Mouse (Mus musculus) testis, adult 2 months (tissue): ENCODE measurements around the gene Cpne2.

ENCODE experiments used
- CTCF ChIP-seq: fragments of 200-500 bp; IDR thresholded peaks from 2 replicates; pipeline ENCODE4 v1.5.1; 2012; ENCODE audit warnings: low read depth, mild to moderate bottlenecking, inconsistent platforms, low read length, moderate library complexity; ENCODE audit not compliant: control insufficient read depth, insufficient read depth, insufficient replicate concordance
- POLR2A ChIP-seq: fragments of 200-500 bp; IDR thresholded peaks from 2 replicates; pipeline ENCODE4 v1.6.1; 2012; ENCODE audit warnings: low read depth, mild to moderate bottlenecking, inconsistent platforms, low read length, moderate library complexity; ENCODE audit not compliant: control insufficient read depth

DNA sequence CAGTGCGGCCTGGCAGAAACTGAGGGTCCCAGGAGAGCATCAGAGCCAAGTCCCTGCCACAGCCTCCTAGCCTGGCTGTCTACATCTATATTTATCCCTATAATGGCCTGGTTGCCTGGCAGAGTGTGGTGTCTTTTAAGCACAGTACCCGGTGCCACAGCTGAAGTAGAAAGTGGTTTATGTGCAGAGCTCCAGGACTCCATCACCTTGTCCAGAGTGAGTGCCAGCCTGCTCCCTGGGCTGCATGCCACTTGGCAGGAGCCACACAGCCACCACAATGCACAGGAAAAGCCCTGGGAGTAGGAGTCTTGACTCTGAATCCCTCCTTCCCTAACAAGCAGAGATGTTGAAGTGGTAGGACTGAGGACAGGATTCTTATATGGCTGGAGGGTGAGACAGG, 4.7 kb downstream of the Cpne2 start:
- TF ChIP-seq CTCF: no peak
- TF ChIP-seq POLR2A: no peak
